Mouse (Mus musculus): ENCODE data around the gene Arpin.
A peak's percentile ranks its signal among the peaks of the same experiment; 100 is the strongest.

The Arpin gene

DNA sequence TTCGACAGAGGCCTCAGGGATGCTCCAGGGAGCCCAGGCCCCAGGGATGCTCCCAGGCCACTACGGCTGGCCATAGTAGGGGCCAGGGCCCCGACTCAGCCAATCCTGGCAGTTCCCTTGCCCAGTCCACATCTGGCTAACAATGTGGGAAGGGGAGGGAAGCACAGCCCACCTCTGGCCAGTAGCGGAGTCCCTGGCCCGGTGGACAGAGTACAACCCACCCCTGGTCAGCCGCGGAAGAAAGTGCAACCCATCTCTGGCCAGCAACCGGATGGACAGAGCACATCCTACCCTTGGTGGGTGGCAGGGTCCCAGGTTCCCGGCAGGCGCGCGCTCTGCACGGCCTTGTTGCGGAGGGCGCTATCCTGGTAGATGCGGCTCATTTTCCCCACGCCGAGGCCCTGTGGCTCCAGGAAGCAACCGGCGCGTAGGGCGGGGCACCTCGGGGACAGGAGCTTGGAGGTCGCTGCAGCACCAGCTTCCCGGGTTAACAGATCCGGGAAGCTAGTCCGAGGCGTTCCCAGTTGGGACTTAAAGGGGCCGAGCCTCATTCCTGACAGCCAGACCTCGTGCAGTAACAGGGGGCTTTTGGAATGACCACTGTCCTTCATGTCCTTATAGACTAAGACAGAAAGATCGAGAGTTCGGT is at the start of gene Arpin:
Arpin (minus strand) TSS at position 498 of the 649 bp plus-strand sequence.
- DNase-seq (ENCODE audit: low spot score in 2 of 2): peak; percentile 59 to 67

DNA sequence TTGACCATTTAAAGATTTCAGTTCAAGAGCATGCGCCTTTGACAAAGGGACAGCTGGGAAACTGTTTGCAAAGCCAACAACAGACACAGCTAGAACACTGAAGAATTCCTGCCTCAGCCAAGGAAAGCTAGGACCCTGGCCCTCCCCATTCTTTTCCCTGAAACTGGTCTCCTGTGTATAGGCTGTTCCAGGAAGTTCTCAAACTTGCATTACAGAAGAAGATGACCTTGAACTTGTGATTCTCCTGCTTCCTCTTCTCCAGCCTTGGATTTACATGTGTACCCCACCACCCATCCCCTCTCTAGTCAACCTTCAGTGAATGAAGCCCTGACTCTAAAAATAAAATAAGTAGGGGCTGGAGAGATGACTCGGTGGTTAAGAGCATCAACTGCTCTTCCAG is 40.2 kb upstream of the Arpin start:
- DNase-seq (ENCODE audit: low spot score in 2 of 2): no peak

DNA sequence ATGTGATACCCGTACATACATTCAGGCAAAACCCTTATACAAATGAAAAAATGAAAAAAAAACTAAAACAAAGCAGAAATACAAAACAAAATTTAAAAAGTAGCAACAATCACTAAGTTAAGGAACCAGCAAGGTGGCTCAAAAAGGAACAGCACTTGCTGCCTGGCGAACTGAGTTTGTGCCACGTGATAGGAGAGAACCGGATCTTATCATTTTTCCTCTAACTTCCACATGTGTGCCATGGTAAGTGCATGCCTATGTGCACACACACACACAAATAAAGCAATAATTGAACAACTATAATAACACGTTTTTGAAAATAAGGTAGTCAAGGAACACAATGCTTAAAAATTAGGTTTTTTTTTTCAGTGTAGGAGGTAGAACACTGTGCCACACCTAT is 37.0 kb upstream of the Arpin start:
- DNase-seq (ENCODE audit: low spot score in 2 of 2): no peak

DNA sequence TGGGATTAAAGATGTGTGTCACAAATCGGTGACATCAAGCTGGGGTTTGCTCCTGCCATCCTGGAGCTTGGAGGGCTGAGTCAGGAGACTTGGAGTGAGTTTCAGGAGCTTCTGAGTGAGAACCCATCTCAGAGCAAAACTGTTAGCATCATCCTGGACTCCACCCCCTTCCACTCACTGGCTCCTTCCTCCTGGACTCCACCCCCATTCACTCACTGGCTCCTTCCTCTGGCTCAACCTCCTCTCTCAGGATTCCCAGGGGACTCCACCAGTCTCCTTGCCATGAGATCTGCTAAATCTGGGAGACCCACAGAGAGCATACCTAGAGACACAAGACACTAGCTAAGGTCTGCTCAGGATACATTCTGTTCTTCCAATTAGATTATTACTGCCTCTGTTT is 35.2 kb upstream of the Arpin start:
- no peak for DNase-seq (ENCODE audit: low spot score in 2 of 2)

DNA sequence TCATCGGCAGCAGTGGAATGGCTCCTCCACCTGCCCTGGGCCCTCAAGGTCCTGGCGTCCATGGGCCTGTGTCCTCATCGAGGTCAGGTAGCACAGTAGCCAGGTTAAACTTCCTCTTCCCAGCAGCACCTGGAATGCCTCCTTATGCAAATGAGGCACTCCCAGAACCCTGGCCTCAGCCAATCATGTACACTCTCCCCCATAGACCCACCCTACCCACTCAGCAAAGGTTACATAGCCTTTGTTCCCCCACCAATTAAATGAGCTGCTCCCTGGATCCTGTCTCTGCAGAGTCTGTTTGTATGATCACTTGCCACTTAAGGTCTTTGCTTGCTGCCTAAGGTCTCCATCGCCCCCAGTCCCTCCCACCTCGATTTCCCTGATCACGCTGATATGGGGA is 33.2 kb upstream of the Arpin start:
- no peak for DNase-seq (ENCODE audit: low spot score in 2 of 2)

DNA sequence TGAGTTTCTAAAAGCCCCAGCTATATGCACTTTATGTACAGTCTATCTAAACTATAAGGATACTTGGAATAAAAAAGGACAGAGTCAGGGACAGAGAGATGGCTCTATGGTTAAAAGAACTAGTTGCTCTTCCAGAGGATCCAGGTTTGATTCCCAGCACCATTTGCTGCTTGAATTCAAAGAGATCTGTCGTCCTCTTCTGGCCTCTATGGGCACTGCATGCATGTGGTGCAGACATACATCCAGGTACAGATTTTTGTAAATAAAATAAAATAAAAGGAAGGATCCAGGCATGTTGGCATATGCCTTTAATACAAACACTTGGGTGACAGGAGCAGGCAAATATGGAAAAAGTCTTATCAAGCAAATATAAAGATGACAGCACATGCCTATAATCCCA is 26.4 kb upstream of the Arpin start:
- DNase-seq (ENCODE audit: low spot score in 2 of 2): no peak

DNA sequence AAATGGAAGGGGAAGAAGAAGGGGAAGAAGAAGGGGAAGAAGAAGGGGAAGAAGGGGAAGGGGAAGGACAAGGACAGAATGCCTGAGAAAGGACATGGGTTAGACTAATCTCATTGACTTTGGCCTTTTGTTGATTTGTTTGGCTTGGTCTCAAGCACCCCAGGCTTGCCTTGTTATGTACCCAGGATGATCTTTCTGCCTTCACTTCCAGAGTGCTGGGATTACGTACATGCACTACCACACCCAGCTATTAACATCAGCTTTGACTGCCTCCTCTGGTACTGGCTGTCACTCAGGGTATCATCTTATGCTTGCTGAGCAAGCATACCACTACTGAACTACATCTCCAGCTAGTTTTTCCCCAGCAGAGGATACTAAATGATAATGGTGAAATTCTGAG is 21.0 kb upstream of the Arpin start:
- DNase-seq (ENCODE audit: low spot score in 2 of 2): no peak

DNA sequence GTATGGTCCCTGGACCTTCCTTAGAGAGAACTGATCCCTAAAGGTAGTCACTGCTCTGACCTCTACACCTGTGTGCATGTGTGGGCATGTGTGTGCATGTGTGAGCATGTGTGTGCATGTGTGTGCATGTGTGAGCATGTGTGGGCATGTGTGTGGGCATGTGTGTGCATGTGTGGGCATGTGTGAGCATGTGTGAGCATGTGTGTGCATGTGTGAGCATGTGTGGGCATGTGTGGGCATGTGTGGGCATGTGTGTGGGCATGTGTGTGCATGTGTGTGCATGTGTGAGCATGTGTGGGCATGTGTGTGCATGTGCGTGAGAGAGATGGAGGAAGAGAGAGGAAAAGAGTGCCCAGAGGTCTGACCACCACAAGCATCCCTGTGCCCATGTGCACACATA is 19.7 kb upstream of the Arpin start:
- DNase-seq (ENCODE audit: low spot score in 2 of 2): no peak

DNA sequence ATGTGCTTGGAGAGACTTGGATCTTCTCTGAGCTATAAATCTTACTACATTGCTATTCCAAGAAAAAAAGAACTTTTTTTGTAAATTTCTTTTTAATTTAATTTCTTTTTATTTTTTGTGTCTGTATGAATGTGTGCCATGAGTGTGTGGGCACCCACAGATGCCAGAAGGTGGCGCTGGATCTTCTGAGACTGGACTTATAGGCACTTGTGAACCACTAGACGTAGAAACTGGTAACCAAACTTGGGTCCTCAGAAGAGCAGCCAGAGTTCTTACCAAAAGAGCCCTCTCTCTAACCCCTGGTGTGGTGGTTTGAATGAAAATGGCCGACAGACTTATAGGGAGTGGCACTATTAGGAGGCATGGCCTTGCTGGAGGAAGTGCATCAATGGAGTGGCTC is 15.9 kb upstream of the Arpin start:
- DNase-seq (ENCODE audit: low spot score in 2 of 2): no peak

DNA sequence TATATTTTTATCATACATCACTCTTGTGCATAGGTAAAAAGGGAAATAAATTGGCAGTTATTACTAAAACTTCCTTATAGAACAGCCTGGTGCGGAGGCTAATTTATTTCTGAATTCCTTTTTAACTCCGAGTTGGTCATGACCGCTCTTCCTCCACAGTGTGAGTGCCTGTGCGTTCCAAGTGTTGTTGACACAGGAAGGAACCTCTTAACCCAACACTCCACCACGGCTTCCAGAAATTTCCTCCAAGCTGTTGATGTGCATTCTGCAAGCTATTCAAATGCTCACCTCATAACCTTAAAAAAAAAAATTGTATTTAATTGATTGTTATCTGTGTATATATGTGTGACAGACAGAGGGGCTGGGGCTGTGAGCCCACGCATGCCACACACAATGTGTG is 15.1 kb upstream of the Arpin start:
- no peak for DNase-seq (ENCODE audit: low spot score in 2 of 2)

DNA sequence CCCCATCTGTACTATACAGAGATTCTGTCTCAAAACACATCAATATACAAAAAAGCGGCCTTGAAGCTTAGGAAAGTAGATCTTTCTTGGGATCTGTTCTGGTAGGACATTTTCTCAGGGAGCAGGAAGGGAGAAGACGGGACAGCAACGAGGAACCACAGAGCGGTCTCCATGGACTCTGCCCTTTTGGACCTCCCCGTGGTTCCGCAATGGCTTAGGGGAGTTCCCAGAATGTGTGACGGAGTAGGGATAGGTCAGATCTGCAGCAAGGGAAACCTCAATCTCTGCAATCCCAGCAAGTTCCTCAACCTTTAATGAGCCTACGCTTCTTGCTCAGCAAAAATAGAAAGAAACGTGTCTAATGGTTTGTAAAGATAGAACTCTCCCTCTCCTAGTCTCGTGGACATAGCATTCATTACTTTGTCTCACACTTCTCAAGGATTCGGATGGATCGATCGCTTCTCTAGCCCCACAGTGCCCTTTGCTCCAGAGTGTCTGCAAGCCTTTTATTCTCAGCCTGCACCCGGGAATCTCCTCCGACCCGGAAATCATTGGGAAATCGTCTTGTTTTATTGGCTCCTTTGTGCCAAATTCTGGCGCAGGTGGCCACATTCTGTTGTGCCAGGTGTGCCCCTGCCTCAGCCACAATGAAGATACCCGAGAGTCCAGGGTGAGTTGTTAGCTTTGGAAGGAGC is 499 bp upstream of the Arpin start:
- peak; percentile 33 to 40 for DNase-seq (ENCODE audit: low spot score in 2 of 2)

DNA sequence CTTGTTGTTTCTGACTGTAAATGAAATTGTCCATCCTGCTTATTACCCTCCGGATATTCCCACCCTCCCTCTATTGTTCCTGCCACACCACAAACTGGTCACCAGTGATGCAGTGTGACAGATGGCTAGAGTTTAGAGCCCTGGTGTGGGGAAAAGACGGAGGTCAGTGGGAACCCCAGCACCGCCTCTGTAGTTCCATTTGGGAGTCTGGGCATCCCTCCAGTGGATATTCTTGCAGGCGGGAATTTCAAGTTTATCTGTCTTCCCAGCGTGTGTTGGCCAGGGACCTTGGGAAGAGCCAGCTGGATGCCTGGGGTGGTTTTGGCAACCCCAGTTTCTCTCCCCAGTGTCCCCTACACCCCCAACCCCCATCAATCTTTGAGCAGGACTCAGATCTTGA is 698 bp downstream of the Arpin start:
- DNase-seq (ENCODE audit: low spot score in 2 of 2): no peak

DNA sequence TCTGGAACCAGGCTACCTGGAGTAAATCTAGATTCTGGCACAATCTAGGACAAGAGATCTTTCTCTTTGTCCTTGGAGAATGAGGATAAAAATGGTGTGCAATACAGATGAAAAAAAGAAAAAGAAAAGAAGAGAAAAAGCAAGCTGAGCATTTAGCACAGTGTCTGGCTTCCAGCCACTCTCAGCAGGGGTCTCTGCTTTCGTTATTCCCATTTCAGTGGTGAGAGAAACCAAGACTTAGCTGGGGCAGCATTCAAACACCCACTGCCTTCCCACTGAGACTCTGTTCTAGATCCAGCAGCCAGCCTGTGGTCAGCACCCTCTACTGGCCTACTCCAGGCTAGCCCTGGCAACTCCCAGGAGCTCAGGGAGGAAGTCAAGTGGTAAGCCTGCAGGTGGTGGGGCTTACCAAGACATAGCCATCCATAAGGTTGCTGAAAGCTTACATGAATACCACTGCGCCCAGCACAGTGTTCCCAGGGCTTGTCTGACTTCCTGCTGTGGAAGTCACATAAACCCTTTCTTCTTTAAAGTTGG is 6.6 kb downstream of the Arpin start:
- no peak for DNase-seq (ENCODE audit: low spot score in 2 of 2)

DNA sequence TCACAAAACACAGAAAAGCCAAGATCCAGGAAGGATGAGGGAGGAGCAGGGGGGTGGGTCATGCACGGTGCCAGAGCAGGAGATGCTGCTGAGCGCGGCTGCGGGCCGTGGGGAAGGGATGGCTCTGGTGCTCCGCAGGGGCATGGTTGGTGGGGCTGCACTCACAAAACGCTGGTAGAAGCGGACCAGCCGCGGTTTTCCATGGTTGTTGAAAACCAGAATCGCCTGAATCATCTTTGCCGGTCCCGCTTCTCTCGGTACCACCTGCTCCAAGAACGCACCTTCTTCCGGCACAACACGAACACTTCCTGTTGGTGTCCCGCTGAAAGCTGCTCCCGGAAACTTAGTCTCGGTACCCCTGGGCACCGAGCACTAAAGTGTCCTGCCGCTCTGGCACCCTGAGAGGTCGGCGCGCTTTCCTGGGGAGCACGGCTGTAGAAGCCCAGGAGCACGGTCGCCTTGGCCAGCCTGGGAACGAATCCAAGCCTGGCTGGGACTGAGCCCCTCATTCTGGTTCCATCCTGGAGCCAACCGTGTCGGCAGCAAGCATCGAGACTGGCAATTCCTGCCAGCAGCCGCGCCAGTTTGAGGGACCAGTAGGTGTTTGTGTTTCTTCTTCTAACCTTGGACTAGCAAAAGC is 14.7 kb downstream of the Arpin start, which contains the start of gene Ap3s2:
Ap3s2 (minus strand) TSS at position 306 of the 640 bp plus-strand sequence.
- peak; percentile 78 to 90 for DNase-seq (ENCODE audit: low spot score in 2 of 2)

DNA sequence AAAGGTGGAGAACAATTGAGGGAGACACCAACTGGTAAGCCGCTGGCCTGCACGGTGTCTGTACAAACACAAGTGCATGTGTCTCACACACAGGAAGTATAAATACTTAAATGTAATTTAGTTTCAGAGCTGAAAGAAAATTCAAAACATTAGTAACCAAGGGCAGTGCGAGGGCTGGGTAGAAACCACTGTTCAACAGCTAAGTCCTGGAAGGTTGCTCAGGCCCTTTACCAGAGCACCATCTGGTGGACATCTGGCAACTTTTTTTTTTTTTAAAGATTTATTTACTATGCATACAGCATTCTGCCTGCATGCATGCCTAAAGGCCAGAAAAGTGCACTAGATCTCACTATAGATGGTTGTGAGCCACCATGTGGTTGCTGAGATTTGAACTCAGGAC is 20.6 kb downstream of the Arpin start:
- DNase-seq (ENCODE audit: low spot score in 2 of 2): no peak

DNA sequence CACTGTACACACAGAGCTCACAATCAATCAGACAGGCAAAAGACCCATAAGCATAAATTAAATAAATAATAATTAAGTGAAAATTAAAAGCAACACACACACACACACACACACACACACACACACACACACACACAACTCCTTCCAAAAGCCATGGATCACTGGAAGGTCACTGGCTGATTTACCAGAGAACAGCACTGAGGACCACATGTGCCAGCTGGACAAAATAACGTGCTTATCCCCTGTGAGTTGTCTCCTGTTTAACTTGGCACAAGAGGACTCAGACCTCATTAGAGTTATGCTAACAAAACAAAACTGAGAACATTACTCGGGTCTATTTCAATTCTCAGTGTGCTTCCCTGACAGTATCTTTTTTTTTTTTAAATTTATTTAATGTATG is 27.8 kb downstream of the Arpin start:
- no peak for DNase-seq (ENCODE audit: low spot score in 2 of 2)

DNA sequence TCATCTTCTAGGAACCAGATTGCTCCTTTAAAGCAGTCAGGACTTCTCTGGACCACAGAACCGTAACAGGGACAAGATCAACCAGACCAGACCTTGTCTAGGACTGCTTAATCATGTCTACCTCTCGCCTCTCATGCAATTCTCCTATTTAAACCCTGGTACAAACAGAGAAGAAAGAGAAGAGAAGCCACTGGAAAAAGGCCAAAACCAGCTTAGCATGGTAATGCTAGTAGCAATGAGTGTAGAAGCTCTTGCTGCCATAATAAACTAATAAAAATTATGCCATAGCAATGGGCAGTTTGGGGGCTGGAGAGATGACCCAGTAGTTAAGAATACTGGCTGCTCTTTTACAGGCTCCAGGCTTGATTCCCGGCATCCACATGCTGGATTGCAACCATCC is 28.2 kb downstream of the Arpin start:
- no peak for DNase-seq (ENCODE audit: low spot score in 2 of 2)

DNA sequence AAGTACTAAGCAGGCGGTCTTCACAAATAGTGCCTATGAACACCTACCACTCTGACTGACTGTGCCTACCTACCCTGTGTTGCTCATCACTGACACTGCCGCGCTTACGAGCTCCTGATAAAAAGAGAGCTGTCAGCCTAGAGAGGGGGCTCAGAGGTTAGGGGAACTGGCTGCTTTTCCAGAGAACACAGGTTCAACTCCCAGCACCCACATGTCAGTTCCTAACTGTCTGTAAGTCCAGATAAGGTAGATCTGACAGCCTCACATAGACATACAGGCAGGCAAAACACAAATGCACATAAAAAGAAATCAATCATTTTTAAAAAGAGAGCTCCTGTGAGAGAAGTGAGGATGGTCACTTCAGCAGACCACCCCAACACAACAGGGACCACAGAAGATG is 30.0 kb downstream of the Arpin start:
- no peak for DNase-seq (ENCODE audit: low spot score in 2 of 2)

DNA sequence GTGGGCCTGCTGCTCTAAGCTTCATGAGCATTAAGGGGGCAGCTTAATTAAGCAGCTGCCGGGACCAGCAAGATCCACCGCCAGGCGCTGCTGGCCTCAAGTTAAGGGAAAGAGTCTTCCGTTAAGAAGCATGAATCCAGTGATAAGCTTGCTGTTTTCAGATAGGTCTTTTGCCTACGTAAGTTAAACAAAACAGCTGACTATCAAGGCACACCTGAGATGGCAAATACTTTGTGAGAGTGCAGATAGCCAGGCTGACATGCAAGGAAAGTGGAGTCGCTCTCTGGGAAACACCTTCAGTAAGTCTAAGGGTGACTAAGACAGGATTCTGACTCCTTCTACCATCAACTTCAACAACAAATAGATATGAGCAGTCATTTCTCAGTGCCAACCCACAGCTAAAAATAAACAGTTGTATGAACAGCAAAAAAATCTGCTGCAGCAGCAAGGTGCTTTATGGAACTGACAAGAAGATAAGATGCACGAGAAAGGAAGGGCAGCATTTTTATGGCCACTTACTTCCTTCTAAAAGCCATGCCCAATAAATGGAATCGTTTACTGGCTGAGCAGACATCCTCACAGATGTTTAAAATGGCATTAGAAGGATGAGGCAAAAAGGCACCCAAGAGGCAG is 31.9 kb downstream of the Arpin start:
- DNase-seq (ENCODE audit: low spot score in 2 of 2): no peak

DNA sequence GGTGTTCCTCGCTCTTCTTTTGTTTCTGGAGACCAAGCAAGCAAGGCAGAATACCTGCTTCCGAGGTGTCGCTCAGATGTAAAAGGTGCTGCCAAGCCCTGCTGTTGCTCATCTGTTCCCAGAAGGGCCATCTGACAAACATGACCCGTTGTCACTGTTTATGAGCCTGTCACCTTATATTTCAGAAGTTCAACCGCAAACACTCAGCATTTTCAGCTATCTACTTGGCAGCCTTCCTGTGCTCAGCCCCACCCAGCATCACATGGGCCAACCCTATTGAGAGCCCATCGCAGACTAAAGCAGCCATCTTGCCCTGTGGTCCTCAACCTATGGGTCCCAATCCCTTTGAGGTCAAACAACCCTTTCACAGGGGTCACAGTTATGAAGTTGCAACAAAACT is 34.4 kb downstream of the Arpin start:
- DNase-seq (ENCODE audit: low spot score in 2 of 2): no peak

DNA sequence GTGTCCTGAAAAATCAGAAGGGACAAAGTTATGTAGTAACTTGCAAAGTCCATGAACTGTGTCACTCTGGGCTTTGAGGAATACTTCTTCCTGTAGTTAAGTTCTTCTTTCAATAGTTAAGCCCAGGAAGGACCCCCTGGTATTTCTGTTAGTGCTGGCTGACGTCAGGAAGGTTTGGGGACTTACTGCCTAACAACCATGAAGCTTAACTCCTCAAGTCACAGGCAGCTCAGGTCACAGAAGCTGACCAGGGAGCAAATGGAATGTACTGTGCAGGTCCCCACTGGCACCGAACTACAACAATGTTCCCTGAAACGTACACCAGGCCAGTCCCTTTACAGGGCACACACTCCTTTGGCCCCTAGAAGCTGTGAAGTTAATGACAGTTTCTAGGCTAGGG is 39.9 kb downstream of the Arpin start:
- DNase-seq (ENCODE audit: low spot score in 2 of 2): no peak

DNA sequence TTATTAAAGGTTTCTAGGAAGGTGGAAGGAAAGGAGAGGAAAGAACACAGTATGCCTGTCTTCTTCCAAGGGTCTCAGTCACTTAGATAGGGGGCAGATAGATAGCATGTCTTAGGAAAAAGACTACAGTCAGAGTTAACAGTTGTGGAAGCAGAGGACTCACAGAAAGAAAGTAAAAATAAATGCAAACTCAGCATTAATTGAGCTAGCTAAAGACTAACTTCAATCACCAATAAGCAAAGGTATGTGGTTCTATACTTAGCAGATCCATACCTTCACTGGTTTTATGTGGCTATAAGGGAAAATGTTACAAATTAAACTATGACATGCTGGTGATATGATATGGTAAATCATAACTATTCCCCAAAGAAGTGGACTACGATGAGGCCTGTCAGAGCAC is 40.4 kb downstream of the Arpin start:
- no peak for DNase-seq (ENCODE audit: low spot score in 2 of 2)

Measured in urinary bladder, adult 18-20 months (tissue).